Mouse (Mus musculus): Measurements from ENCODE around the gene Mapt.

GRCm38 (mm10) chr11:104302628-104303027, 71.4 kb downstream of the Mapt start:
- TF ChIP-seq CTCF (IDR thresholded peaks at IDR 0.05; ENCODE audit: control insufficient read depth, insufficient read depth, low read length), result no peak
- TF ChIP-seq POLR2A (IDR thresholded peaks at IDR 0.05; ENCODE audit: borderline replicate concordance, control insufficient read depth, low read depth, low read length), result no peak
